Mouse (Mus musculus): ENCODE measurements around the gene Vpreb3. TPM values are rescaled to one million over a fixed set of nuclear protein-coding genes. Genes with fewer than 3 reads are reported as not detected.

Gene Vpreb3
- polyA plus RNA-seq (2014; fragmentation: Nextera tagmentation; extraction: Ambion mirVana) = 0.76 and 0.79 TPM in 2 replicates

- no peak for ATAC-seq (replicated peaks; ENCODE audit: low FRiP score)
- Histone ChIP-seq H3K27me3 (ENCODE audit: control insufficient read depth, insufficient read depth, low read length) (no peaks in the 10 kb centered on the region), H3K27ac (ENCODE audit: low read depth, low read length) (no peak within 1 kb of the TSS), H3K4me3 (ENCODE audit: low read depth, low read length) (no peak within 1 kb of the TSS), H3K9me3 (ENCODE audit: control insufficient read depth, low read length) (no peaks in the 10 kb centered on the region), H3K9ac (ENCODE audit: low read length) (0 out of 2 replicates have a peak within 1 kb of the TSS, but pooled peaks have one; percentile 23), H3K36me3 (ENCODE audit: control insufficient read depth, insufficient read depth, low read length) (no peaks in the 10 kb centered on the region), H3K4me1 (replicated peaks; ENCODE audit: control insufficient read depth, insufficient read depth, low read length) (no peaks in the 10 kb centered on the region), H3K4me2 (ENCODE audit: low read depth, low read length, severe bottlenecking) (no peak within 1 kb of the TSS)
- WGBS = 86% methylated on average over 15 of the region's 15 CpGs
- no peak for DNase-seq (ENCODE audit: low spot score)
These were observed at the start of gene Vpreb3 for GRCm38 (mm10) chr10:75942736-75943477. Vpreb3 (plus strand) TSS chr10:75943057.

GRCm38 (mm10) chr10:75893089-75893750 is 49.6 kb upstream of the Vpreb3 start, which contains the start of gene Derl3:
Derl3 (plus strand) TSS chr10:75893413.
- no peak within 1 kb of the TSS for H3K27ac ChIP-seq (ENCODE audit: low read depth, low read length)
- peaks cover 5% of the 10 kb centered on the region; the same call in 1 of the 2 replicates for H3K36me3 ChIP-seq (ENCODE audit: control insufficient read depth, insufficient read depth, low read length)
- no peaks in the 10 kb centered on the region for H3K9me3 ChIP-seq (ENCODE audit: control insufficient read depth, low read length)
- H3K4me2 ChIP-seq (ENCODE audit: low read depth, low read length, severe bottlenecking) = peak within 1 kb of the TSS; percentile 72
- DNase-seq (ENCODE audit: low spot score) (peak; percentile 96), ATAC-seq (replicated peaks; ENCODE audit: low FRiP score) (peak; percentile 100)
- H3K4me3 ChIP-seq (ENCODE audit: low read depth, low read length) = peak within 1 kb of the TSS; percentile 26
- H3K27me3 ChIP-seq (ENCODE audit: control insufficient read depth, insufficient read depth, low read length) = no peaks in the 10 kb centered on the region
- peaks cover 4% of the 10 kb centered on the region; the same call in 1 of the 2 replicates for H3K4me1 ChIP-seq (replicated peaks; ENCODE audit: control insufficient read depth, insufficient read depth, low read length)
- 1% methylated on average over 49 of the region's 51 CpGs for WGBS
- H3K9ac ChIP-seq (ENCODE audit: low read length) = peak within 1 kb of the TSS; percentile 31; the same call in 1 of the 2 replicates

DNA sequence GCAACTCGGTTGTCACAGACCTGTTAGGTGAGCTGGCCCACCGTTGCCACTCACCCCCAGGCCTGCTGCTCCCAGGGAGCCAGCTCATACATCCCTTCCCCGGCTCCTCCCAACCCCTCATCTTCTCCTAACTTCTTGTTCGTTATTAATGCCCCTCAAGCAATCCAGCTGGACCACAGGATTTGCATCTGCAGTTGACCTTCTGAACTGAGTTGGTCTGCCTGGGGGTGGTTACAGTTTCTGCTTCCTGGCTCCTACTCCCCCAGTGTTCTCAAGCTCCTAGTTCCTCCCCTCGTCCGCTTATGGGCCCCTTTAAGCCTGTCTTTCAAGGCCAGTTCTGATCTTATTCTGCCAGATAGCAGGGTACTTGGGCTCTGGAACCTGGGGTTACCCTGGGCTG is 48.3 kb upstream of the Vpreb3 start:
- no peak for DNase-seq (ENCODE audit: low spot score)
- WGBS = 81% methylated on average over 6 of the region's 6 CpGs
- peaks cover 5% of the 10 kb centered on the region; the same call in 1 of the 2 replicates for H3K36me3 ChIP-seq (ENCODE audit: control insufficient read depth, insufficient read depth, low read length)

DNA sequence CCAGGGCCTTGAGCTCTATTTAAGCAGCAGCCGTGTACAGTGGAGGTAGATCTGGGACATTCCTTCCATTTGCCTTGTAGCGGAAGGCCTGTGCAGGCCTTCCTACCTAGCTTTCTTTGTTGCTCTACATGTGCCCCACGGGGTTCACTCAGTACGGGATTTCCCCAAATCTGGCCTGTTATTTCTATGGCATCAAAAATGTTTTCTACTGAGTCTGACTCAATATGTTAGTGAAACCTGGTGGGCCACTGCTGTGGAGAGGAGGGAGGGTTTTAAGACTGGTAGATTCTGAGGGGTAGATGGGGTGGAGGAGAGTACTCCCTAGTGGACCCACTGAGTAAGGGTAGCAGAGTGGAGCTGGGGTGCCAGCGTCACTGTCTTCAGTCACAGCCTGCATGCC is 47.1 kb upstream of the Vpreb3 start:
- DNase-seq (ENCODE audit: low spot score) = no peak
- Histone ChIP-seq H3K27ac (ENCODE audit: low read depth, low read length) (no peak overlapping the region), H3K4me1 (replicated peaks; ENCODE audit: control insufficient read depth, insufficient read depth, low read length) (peaks cover 4% of the 10 kb centered on the region; the same call in 1 of the 2 replicates), H3K9ac (ENCODE audit: low read length) (no peak overlapping the region), H3K27me3 (ENCODE audit: control insufficient read depth, insufficient read depth, low read length) (no peaks in the 10 kb centered on the region), H3K36me3 (ENCODE audit: control insufficient read depth, insufficient read depth, low read length) (peaks cover 5% of the 10 kb centered on the region; the same call in 1 of the 2 replicates), H3K9me3 (ENCODE audit: control insufficient read depth, low read length) (no peaks in the 10 kb centered on the region), H3K4me3 (ENCODE audit: low read depth, low read length) (no peak overlapping the region), H3K4me2 (ENCODE audit: low read depth, low read length, severe bottlenecking) (no peak overlapping the region)
- WGBS = 94% methylated on average over 5 of the region's 5 CpGs
- ATAC-seq (replicated peaks; ENCODE audit: low FRiP score) = no peak

More for the DNA sequence above, 48.3 kb upstream of the Vpreb3 start:
- Histone ChIP-seq H3K9me3 (ENCODE audit: control insufficient read depth, low read length) (no peaks in the 10 kb centered on the region), H3K27me3 (ENCODE audit: control insufficient read depth, insufficient read depth, low read length) (no peaks in the 10 kb centered on the region), H3K4me3 (ENCODE audit: low read depth, low read length) (no peak overlapping the region), H3K9ac (ENCODE audit: low read length) (no peak overlapping the region), H3K4me1 (replicated peaks; ENCODE audit: control insufficient read depth, insufficient read depth, low read length) (peaks cover 4% of the 10 kb centered on the region; the same call in 1 of the 2 replicates), H3K27ac (ENCODE audit: low read depth, low read length) (no peak overlapping the region), H3K4me2 (ENCODE audit: low read depth, low read length, severe bottlenecking) (no peak overlapping the region)
- no peak for ATAC-seq (replicated peaks; ENCODE audit: low FRiP score)

DNA sequence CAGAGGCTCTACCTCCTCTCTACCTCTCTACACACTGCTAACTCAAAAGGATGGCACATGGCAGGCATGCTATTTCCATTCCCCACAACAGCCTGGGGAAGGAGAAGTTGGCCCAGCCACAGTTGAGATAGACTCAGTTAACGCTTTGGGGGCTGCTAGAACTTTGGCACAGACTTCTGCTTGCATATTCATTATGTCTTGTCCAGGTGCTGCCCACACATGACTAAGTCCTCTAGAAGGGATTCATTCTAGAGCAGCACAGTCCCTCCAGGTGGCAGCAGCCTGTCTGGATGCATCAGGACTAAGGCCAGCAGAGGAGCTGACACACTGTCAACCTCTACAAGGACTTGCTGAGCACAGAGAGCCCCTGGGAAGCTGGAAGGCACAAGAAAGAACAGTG is 46.6 kb upstream of the Vpreb3 start:
- Histone ChIP-seq H3K36me3 (ENCODE audit: control insufficient read depth, insufficient read depth, low read length) (peaks cover 5% of the 10 kb centered on the region; the same call in 1 of the 2 replicates), H3K27ac (ENCODE audit: low read depth, low read length) (no peak overlapping the region), H3K9me3 (ENCODE audit: control insufficient read depth, low read length) (no peaks in the 10 kb centered on the region), H3K4me3 (ENCODE audit: low read depth, low read length) (no peak overlapping the region), H3K9ac (ENCODE audit: low read length) (no peak overlapping the region), H3K4me2 (ENCODE audit: low read depth, low read length, severe bottlenecking) (no peak overlapping the region), H3K4me1 (replicated peaks; ENCODE audit: control insufficient read depth, insufficient read depth, low read length) (peaks cover 4% of the 10 kb centered on the region; the same call in 1 of the 2 replicates), H3K27me3 (ENCODE audit: control insufficient read depth, insufficient read depth, low read length) (no peaks in the 10 kb centered on the region)
- no peak for ATAC-seq (replicated peaks; ENCODE audit: low FRiP score)
- no peak for DNase-seq (ENCODE audit: low spot score)
- 100% methylated on average over 1 of the region's 1 CpGs for WGBS

DNA sequence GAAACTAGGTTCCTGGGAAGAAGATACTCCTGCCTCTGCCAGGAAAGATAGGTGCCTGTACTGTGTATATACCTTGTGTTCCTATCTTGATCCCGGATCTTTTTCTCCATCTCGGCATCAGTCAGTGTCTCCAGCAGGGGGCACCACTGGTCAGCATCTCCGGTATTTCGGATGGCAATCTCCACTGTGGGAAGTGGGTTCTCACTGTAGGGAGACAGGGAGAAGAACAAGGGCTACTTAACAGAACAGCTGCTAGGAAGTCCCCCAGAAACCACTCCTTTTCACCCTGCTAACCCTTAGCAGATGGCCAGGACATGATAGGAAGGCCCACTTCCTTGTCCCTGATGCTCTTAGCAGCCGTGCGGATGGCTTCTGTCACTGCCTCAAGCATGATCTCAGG is 45.5 kb upstream of the Vpreb3 start:
- H3K36me3 ChIP-seq (ENCODE audit: control insufficient read depth, insufficient read depth, low read length) = peaks cover 5% of the 10 kb centered on the region; the same call in 1 of the 2 replicates
- WGBS = 38% methylated on average over 6 of the region's 6 CpGs
- no peak for ATAC-seq (replicated peaks; ENCODE audit: low FRiP score)

GRCm38 (mm10) chr10:75898039-75898564 is 44.8 kb upstream of the Vpreb3 start:
- Histone ChIP-seq H3K4me3 (ENCODE audit: low read depth, low read length) (no peak overlapping the region), H3K9ac (ENCODE audit: low read length) (no peak overlapping the region), H3K27ac (ENCODE audit: low read depth, low read length) (no peak overlapping the region), H3K36me3 (ENCODE audit: control insufficient read depth, insufficient read depth, low read length) (peaks cover 7% of the 10 kb centered on the region; the same call in 1 of the 2 replicates), H3K9me3 (ENCODE audit: control insufficient read depth, low read length) (no peaks in the 10 kb centered on the region), H3K4me2 (ENCODE audit: low read depth, low read length, severe bottlenecking) (no peak overlapping the region), H3K27me3 (ENCODE audit: control insufficient read depth, insufficient read depth, low read length) (no peaks in the 10 kb centered on the region), H3K4me1 (replicated peaks; ENCODE audit: control insufficient read depth, insufficient read depth, low read length) (peaks cover 4% of the 10 kb centered on the region; the same call in 1 of the 2 replicates)
- 81% methylated on average over 6 of the region's 6 CpGs for WGBS
- no peak for DNase-seq (ENCODE audit: low spot score)
- ATAC-seq (replicated peaks; ENCODE audit: low FRiP score) = no peak

More for the DNA sequence above, 45.5 kb upstream of the Vpreb3 start:
- Histone ChIP-seq H3K9ac (ENCODE audit: low read length) (no peak overlapping the region), H3K4me1 (replicated peaks; ENCODE audit: control insufficient read depth, insufficient read depth, low read length) (peaks cover 4% of the 10 kb centered on the region; the same call in 1 of the 2 replicates), H3K4me3 (ENCODE audit: low read depth, low read length) (no peak overlapping the region), H3K9me3 (ENCODE audit: control insufficient read depth, low read length) (no peaks in the 10 kb centered on the region), H3K27me3 (ENCODE audit: control insufficient read depth, insufficient read depth, low read length) (no peaks in the 10 kb centered on the region), H3K4me2 (ENCODE audit: low read depth, low read length, severe bottlenecking) (no peak overlapping the region), H3K27ac (ENCODE audit: low read depth, low read length) (no peak overlapping the region)
- peak; percentile 84 for DNase-seq (ENCODE audit: low spot score)

- Histone ChIP-seq H3K27me3 (ENCODE audit: control insufficient read depth, insufficient read depth, low read length) (no peaks in the 10 kb centered on the region), H3K9me3 (ENCODE audit: control insufficient read depth, low read length) (no peaks in the 10 kb centered on the region), H3K36me3 (ENCODE audit: control insufficient read depth, insufficient read depth, low read length) (peaks cover 10% of the 10 kb centered on the region), H3K4me3 (ENCODE audit: low read depth, low read length) (no peak overlapping the region), H3K4me2 (ENCODE audit: low read depth, low read length, severe bottlenecking) (no peak overlapping the region), H3K4me1 (replicated peaks; ENCODE audit: control insufficient read depth, insufficient read depth, low read length) (no peaks in the 10 kb centered on the region), H3K9ac (ENCODE audit: low read length) (no peak overlapping the region), H3K27ac (ENCODE audit: low read depth, low read length) (no peak overlapping the region)
- 90% methylated on average over 3 of the region's 3 CpGs for WGBS
- ATAC-seq (replicated peaks; ENCODE audit: low FRiP score) = no peak
- DNase-seq (ENCODE audit: low spot score) = no peak
These were observed 44.0 kb upstream of the Vpreb3 start for GRCm38 (mm10) chr10:75898846-75899245.
